Mouse (Mus musculus): ENCODE results near the gene Txndc12. TPM values are rescaled to one million over a fixed set of nuclear protein-coding genes. Genes with fewer than 3 reads are reported as not detected.

Gene Txndc12
- polyA plus RNA-seq, 1 experiment from 2014 or later = 81.9 TPM

GRCm38 (mm10) chr4:108878963-108879822 is 44.8 kb downstream of the Txndc12 start, which contains the start of gene Rab3b:
TSS of gene Rab3b (plus strand) at chr4:108879063.
- H3K4me3 ChIP-seq (replicated peaks; ENCODE audit: low read length) = peak within 1 kb of the TSS; percentile 62
- peak within 1 kb of the TSS; percentile 79 for H3K9ac ChIP-seq (replicated peaks; ENCODE audit: low read depth, low read length)
- H3K27me3 ChIP-seq (replicated peaks; ENCODE audit: control insufficient read depth, insufficient read depth, low read length) = no peaks in the 10 kb centered on the region
- no peaks in the 10 kb centered on the region for H3K9me3 ChIP-seq (ENCODE audit: control insufficient read depth, low read length)
- ATAC-seq = peak; percentile 95
- peaks cover 5% of the 10 kb centered on the region for H3K4me1 ChIP-seq (replicated peaks; ENCODE audit: control insufficient read depth, insufficient read depth, low read length)
- H3K27ac ChIP-seq (ENCODE audit: low read length) = peak within 1 kb of the TSS; percentile 42
- peak within 1 kb of the TSS; percentile 94 for H3K4me2 ChIP-seq (ENCODE audit: low read length)
- no peaks in the 10 kb centered on the region for H3K36me3 ChIP-seq (ENCODE audit: control insufficient read depth, insufficient read depth)
- WGBS = under 1% methylated on average over 46 of the region's 46 CpGs

- H3K27ac ChIP-seq (ENCODE audit: low read length) = no peak overlapping the region
- no peak overlapping the region for H3K4me3 ChIP-seq (replicated peaks; ENCODE audit: low read length)
- peaks cover 5% of the 10 kb centered on the region for H3K4me1 ChIP-seq (replicated peaks; ENCODE audit: control insufficient read depth, insufficient read depth, low read length)
- no peaks in the 10 kb centered on the region for H3K9me3 ChIP-seq (ENCODE audit: control insufficient read depth, low read length)
- no peak overlapping the region for H3K9ac ChIP-seq (replicated peaks; ENCODE audit: low read depth, low read length)
- no peak overlapping the region for H3K4me2 ChIP-seq (ENCODE audit: low read length)
- H3K36me3 ChIP-seq (ENCODE audit: control insufficient read depth, insufficient read depth) = no peaks in the 10 kb centered on the region
- WGBS = 64% methylated on average over 13 of the region's 13 CpGs
- ATAC-seq = no peak
- H3K27me3 ChIP-seq (replicated peaks; ENCODE audit: control insufficient read depth, insufficient read depth, low read length) = no peaks in the 10 kb centered on the region
Measured at GRCm38 (mm10) chr4:108883815-108884214, 49.4 kb downstream of the Txndc12 start.

DNA sequence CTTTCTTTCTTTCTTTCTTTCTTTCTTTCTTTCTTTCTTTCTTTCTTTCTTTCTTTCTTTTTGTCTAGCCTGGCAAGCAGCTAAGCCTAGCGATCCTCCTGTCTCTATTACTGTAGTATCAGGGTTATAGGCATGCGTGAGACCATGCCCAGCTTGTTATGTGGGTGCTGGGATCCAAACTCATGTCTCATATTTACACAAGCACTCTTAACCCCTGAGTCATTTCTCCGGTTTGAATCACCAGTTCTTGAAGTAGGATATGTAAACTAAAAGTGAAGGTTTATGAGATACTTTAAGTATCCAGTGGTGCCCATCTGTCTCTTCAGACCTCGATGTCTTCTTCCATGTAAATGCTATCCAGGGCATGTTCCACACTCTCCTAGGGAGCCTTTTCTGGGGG is 53.1 kb downstream of the Txndc12 start:
- 88% methylated on average over 4 of the region's 4 CpGs for WGBS
- H3K27ac ChIP-seq (ENCODE audit: low read length) = no peak overlapping the region
- no peak overlapping the region for H3K9ac ChIP-seq (replicated peaks; ENCODE audit: low read depth, low read length)
- no peak for ATAC-seq
- no peaks in the 10 kb centered on the region for H3K36me3 ChIP-seq (ENCODE audit: control insufficient read depth, insufficient read depth)
- H3K4me2 ChIP-seq (ENCODE audit: low read length) = no peak overlapping the region
- no peak overlapping the region for H3K4me3 ChIP-seq (replicated peaks; ENCODE audit: low read length)
- no peaks in the 10 kb centered on the region for H3K27me3 ChIP-seq (replicated peaks; ENCODE audit: control insufficient read depth, insufficient read depth, low read length)
- no peaks in the 10 kb centered on the region for H3K9me3 ChIP-seq (ENCODE audit: control insufficient read depth, low read length)
- no peaks in the 10 kb centered on the region for H3K4me1 ChIP-seq (replicated peaks; ENCODE audit: control insufficient read depth, insufficient read depth, low read length)

GRCm38 (mm10) chr4:108890876-108891275 is 56.5 kb downstream of the Txndc12 start:
- Histone ChIP-seq H3K27me3 (replicated peaks; ENCODE audit: control insufficient read depth, insufficient read depth, low read length) (no peaks in the 10 kb centered on the region), H3K9me3 (ENCODE audit: control insufficient read depth, low read length) (no peaks in the 10 kb centered on the region), H3K9ac (replicated peaks; ENCODE audit: low read depth, low read length) (no peak overlapping the region), H3K27ac (ENCODE audit: low read length) (no peak overlapping the region), H3K4me1 (replicated peaks; ENCODE audit: control insufficient read depth, insufficient read depth, low read length) (no peaks in the 10 kb centered on the region), H3K4me2 (ENCODE audit: low read length) (no peak overlapping the region), H3K36me3 (ENCODE audit: control insufficient read depth, insufficient read depth) (no peaks in the 10 kb centered on the region), H3K4me3 (replicated peaks; ENCODE audit: low read length) (no peak overlapping the region)
- 67% methylated on average over 6 of the region's 6 CpGs for WGBS
- no peak for ATAC-seq

DNA sequence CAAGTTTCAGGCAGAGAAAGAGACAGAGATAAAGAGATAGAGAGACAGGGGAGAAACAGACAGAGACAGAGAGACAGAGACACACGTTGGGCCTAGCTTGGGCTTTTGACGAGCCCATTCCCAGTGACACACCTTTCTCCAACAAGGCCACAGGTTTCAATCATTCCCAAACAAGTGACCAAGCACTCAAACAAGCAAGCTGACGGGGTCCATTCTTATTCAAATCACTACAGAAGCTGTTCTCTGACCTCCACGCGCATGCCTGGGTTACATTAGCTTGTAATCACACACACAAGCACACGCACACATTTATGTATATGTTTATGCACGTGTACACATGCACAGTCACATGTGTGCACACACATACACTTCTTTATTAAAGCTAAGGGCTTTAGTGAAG is 66.0 kb downstream of the Txndc12 start:
- WGBS = 56% methylated on average over 7 of the region's 7 CpGs
- no peak for ATAC-seq
- no peak overlapping the region for H3K27ac ChIP-seq (ENCODE audit: low read length)
- H3K4me2 ChIP-seq (ENCODE audit: low read length) = no peak overlapping the region
- H3K9ac ChIP-seq (replicated peaks; ENCODE audit: low read depth, low read length) = no peak overlapping the region
- no peaks in the 10 kb centered on the region for H3K9me3 ChIP-seq (ENCODE audit: control insufficient read depth, low read length)
- no peak overlapping the region for H3K4me3 ChIP-seq (replicated peaks; ENCODE audit: low read length)
- H3K36me3 ChIP-seq (ENCODE audit: control insufficient read depth, insufficient read depth) = no peaks in the 10 kb centered on the region
- 0 out of 2 replicates have a peak, but pooled peaks cover 2% of the 10 kb centered on the region for H3K4me1 ChIP-seq (replicated peaks; ENCODE audit: control insufficient read depth, insufficient read depth, low read length)
- no peaks in the 10 kb centered on the region for H3K27me3 ChIP-seq (replicated peaks; ENCODE audit: control insufficient read depth, insufficient read depth, low read length)

DNA sequence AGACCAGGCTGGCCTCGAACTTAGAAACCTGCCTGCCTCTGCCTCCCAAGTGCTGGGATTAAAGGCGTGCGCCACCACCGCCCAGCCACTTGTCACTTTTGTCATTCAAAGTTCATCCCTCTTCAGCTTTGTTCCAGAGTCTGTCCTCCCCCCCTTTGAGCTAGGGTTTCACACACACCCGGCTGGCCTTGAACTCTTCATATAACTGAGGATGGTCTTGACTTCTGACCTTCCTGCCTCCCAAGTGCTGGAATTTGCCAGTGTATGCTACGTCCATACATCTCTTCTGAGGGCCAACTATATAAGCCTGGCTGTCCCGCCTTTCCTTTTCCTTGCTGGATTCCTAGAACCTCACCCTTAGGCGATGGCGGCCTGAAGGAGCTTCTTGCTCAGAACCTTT is 68.5 kb downstream of the Txndc12 start:
- 93% methylated on average over 9 of the region's 9 CpGs for whole genome bisulfite sequencing
- Histone ChIP-seq H3K36me3 (ENCODE audit: control insufficient read depth, insufficient read depth) (no peaks in the 10 kb centered on the region), H3K27me3 (replicated peaks; ENCODE audit: control insufficient read depth, insufficient read depth, low read length) (no peaks in the 10 kb centered on the region), H3K27ac (ENCODE audit: low read length) (no peak overlapping the region), H3K4me3 (replicated peaks; ENCODE audit: low read length) (no peak overlapping the region), H3K9ac (replicated peaks; ENCODE audit: low read depth, low read length) (no peak overlapping the region), H3K9me3 (ENCODE audit: control insufficient read depth, low read length) (no peaks in the 10 kb centered on the region), H3K4me1 (replicated peaks; ENCODE audit: control insufficient read depth, insufficient read depth, low read length) (0 out of 2 replicates have a peak, but pooled peaks cover 6% of the 10 kb centered on the region), H3K4me2 (ENCODE audit: low read length) (no peak overlapping the region)
- ATAC-seq = no peak

DNA sequence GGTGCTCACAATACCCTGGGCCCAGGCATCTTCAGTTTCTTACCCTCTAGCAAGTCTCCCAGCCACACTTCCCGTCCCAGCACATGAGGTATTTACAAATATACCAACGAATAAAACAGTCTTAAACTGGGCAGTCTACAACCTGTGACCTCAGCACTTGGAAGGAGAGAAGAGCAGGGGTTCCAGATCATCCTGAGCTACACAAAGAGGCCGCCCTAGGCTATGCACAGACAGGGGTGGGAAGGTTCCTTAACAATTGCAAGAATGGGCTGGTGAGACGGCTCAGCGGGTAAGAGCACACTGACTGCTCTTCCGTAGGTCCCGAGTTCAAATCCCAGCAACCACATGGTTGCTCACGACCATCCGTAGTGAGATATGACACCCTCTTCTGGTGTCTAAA is 68.9 kb downstream of the Txndc12 start:
- H3K9ac ChIP-seq (replicated peaks; ENCODE audit: low read depth, low read length) = no peak overlapping the region
- H3K27me3 ChIP-seq (replicated peaks; ENCODE audit: control insufficient read depth, insufficient read depth, low read length) = no peaks in the 10 kb centered on the region
- H3K36me3 ChIP-seq (ENCODE audit: control insufficient read depth, insufficient read depth) = no peaks in the 10 kb centered on the region
- H3K9me3 ChIP-seq (ENCODE audit: control insufficient read depth, low read length) = no peaks in the 10 kb centered on the region
- no peak overlapping the region for H3K4me2 ChIP-seq (ENCODE audit: low read length)
- 91% methylated on average over 9 of the region's 9 CpGs for WGBS
- H3K4me3 ChIP-seq (replicated peaks; ENCODE audit: low read length) = no peak overlapping the region
- H3K4me1 ChIP-seq (replicated peaks; ENCODE audit: control insufficient read depth, insufficient read depth, low read length) = 0 out of 2 replicates have a peak, but pooled peaks cover 6% of the 10 kb centered on the region
- no peak overlapping the region for H3K27ac ChIP-seq (ENCODE audit: low read length)
- ATAC-seq = no peak

DNA sequence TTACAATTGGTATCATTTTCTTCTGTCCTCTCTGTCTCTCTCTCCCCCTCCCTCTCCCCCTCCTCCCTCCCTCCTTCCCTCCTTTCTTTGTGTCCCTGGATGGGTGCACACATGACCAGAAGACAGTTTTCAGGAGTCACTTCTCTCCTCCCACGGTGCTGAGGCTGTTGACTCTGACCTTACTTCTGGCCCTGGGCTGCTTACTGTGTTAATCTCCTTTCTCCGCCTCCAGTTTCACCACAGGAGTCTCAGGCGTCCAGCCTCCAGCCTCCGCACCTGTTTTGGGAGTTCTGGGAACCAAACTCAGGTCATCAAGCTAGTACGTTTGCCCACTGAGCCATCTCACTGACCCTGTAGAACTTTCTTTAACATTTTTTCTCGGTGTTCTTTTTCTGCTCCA is 69.7 kb downstream of the Txndc12 start:
- Histone ChIP-seq H3K27me3 (replicated peaks; ENCODE audit: control insufficient read depth, insufficient read depth, low read length) (no peaks in the 10 kb centered on the region), H3K9ac (replicated peaks; ENCODE audit: low read depth, low read length) (no peak overlapping the region), H3K36me3 (ENCODE audit: control insufficient read depth, insufficient read depth) (no peaks in the 10 kb centered on the region), H3K27ac (ENCODE audit: low read length) (no peak overlapping the region), H3K4me2 (ENCODE audit: low read length) (no peak overlapping the region), H3K9me3 (ENCODE audit: control insufficient read depth, low read length) (no peaks in the 10 kb centered on the region), H3K4me3 (replicated peaks; ENCODE audit: low read length) (no peak overlapping the region), H3K4me1 (replicated peaks; ENCODE audit: control insufficient read depth, insufficient read depth, low read length) (0 out of 2 replicates have a peak, but pooled peaks cover 6% of the 10 kb centered on the region)
- WGBS = 42% methylated on average over 6 of the region's 6 CpGs
- ATAC-seq = no peak

GRCm38 (mm10) chr4:108904790-108905189 is 70.4 kb downstream of the Txndc12 start:
- 0 out of 2 replicates have a peak, but pooled peaks cover 4% of the 10 kb centered on the region for H3K4me1 ChIP-seq (replicated peaks; ENCODE audit: control insufficient read depth, insufficient read depth, low read length)
- no peak overlapping the region for H3K27ac ChIP-seq (ENCODE audit: low read length)
- no peak for ATAC-seq
- no peak overlapping the region for H3K9ac ChIP-seq (replicated peaks; ENCODE audit: low read depth, low read length)
- H3K9me3 ChIP-seq (ENCODE audit: control insufficient read depth, low read length) = no peaks in the 10 kb centered on the region
- no peaks in the 10 kb centered on the region for H3K27me3 ChIP-seq (replicated peaks; ENCODE audit: control insufficient read depth, insufficient read depth, low read length)
- no peak overlapping the region for H3K4me3 ChIP-seq (replicated peaks; ENCODE audit: low read length)
- no peaks in the 10 kb centered on the region for H3K36me3 ChIP-seq (ENCODE audit: control insufficient read depth, insufficient read depth)
- no peak overlapping the region for H3K4me2 ChIP-seq (ENCODE audit: low read length)
- WGBS = 91% methylated on average over 10 of the region's 10 CpGs

Measured in forebrain, embryonic 16.5 days (tissue).